Mouse (Mus musculus) retina, embryonic 14.5 days (tissue): Measurements from ENCODE around the gene Olfr1265.

ENCODE experiments used
- DNase-seq: peaks from one replicate; pipeline ENCODE4 v3.0.0-alpha.2; 2015; ENCODE audit warnings: low spot score

Gene Olfr1265

GRCm38 (mm10) chr2:90035037-90035436, at the start of gene Olfr1265:
Olfr1265 (plus strand) TSS chr2:90035337.
- no peak for DNase-seq

DNA sequence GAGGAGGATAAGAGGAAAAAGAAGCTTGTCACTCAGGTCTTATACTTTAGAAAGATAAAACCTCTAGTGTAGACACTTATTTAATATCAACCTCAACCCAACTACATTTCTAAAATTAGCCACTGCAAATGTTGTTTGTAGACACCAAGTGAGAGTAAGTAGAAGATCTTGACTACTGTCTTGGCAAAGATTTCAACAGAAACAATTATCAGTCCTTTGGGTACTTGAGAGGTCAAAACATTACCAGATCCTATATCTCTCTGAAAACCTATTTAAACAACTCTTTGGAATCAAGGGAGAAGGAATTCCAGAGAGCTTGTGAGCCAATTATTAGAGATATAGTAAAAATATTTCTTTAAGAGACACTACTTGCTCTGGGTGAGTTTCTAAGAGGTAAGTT, 44.2 kb upstream of the Olfr1265 start, which contains the start of gene Olfr1261:
Olfr1261 (plus strand) TSS at position 301 of the 400 bp plus-strand sequence.
- DNase-seq = no peak

DNA sequence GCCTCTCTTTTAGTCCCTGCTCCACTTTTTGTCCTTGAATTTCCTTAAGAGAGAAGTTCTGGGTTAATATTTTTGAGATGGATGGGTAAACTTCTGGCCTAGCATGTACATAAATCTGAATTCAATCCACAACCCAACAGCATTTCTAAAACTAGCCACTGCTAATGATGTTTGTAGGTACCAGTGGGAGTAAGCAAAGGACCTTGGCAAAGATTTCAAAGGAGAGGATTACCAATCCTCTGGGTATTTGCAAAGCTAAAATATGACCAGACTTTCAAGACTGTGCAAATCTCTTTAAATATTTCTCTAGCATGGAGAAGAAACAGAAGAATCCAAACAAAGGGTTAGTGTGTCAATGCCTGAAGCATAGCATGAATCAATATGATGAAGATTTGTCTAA, 35.3 kb upstream of the Olfr1265 start, which contains the start of gene Olfr1262:
Olfr1262 (plus strand) TSS at position 301 of the 400 bp plus-strand sequence.
- no peak for DNase-seq

- no peak for DNase-seq
These were observed 23.3 kb upstream of the Olfr1265 start, which contains the start of gene Olfr1263 for GRCm38 (mm10) chr2:90011831-90012230. Olfr1263 (plus strand) TSS chr2:90012131.

- DNase-seq = no peak
These were observed 9.7 kb upstream of the Olfr1265 start, which contains the start of gene Olfr1264 for GRCm38 (mm10) chr2:90025477-90025876. Olfr1264 (minus strand) TSS chr2:90025577.

- no peak for DNase-seq
These were observed 28.4 kb downstream of the Olfr1265 start, which contains the start of gene Olfr140 for GRCm38 (mm10) chr2:90063494-90063893. Olfr140 (minus strand) TSS chr2:90063594.

DNA sequence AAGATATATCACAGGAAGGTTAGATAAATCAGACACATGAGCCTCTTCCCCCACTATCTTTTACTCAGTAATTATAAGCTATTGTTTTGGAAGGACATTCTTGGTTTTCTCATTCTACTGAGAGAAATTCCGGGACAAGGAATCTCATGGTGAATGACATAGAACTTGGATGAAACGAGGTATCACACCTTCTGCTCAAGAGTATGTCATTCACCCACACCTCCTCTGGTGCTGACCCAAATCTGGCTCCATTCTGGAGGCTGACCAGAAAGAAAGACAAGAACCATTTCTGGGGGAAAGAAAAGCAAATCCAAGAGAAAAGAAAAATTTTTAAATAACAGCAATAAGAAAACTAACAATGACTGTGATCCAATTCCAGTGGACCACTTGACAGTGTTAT, 34.9 kb downstream of the Olfr1265 start:
- DNase-seq = no peak
